ENCODE assay signal across 7 mouse cellular contexts in the genomic region with DNA sequence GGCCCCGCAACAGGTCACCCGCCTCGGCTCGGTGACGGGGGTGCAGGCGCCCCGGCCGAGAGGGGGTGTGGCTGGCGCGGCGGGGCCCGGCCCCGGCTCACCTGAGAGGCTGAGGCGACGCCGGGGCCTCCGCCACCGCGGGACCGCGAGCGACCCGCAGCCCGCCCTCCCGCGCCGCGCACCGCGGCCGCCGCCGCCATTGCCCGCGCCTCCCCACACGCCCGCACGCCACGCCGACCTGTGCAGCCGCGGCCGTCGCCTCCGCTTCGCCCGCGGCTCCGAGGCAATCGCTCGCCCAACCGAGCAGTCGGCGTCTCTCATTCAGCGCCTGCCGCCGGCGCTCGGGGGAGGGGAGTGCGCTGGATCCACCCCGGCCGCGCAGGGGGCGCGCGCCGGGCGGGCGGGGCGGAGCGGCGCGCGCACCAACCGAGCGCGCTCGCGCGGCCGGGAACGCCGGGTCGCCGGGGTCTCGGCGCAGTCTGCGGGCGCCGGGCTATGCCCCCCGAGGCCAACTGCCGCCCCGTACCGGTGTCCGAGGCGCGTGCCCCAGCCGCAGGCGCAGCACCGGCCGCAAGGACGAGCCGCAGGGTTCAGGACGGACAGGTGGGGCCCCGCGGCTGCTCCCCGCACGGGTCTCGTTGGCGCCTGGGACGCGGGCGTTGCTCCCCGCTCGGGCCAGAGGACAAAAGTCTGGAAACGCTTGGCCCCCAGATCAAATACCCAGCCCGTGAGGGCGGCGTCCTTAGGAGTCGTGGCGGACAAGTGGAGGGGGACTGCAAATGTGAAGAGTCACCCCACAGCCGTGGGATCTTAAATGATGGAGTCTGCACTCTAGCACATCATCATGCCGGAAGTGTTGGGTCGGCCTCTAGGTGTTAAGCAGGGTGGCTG. TPM values are rescaled to one million over a fixed set of nuclear protein-coding genes. Genes with fewer than 3 reads are reported as not detected.
DNase-seq lines count a peak whose midpoint lies in the region; ATAC-seq lines count a peak whose summit lies in the region.

A gene (minus strand): TSS at position 376 of the 891 bp plus-strand sequence.

- no peaks in the 10 kb centered on the region for H3K9me3 ChIP-seq in limb, embryonic 11.5 days (ENCODE audit: control insufficient read depth, low read length)
- no peaks in the 10 kb centered on the region for H3K9me3 ChIP-seq in midbrain, embryonic 12.5 days

- DNase-seq in adrenal gland, adult 2 months = peak; percentile 86
- no peak for DNase-seq in gonadal fat pad, adult 2 months (ENCODE audit: low read depth)
- peak; percentile 44 for DNase-seq in kidney, adult 11 months
- peak; percentile 77 for DNase-seq in limb, embryonic 11.5 days (ENCODE audit: low spot score)
- DNase-seq in spleen, adult 12 weeks (ENCODE audit: low spot score) = peak; percentile 48

- peaks cover 10% of the 10 kb centered on the region for H3K4me1 ChIP-seq in limb, embryonic 11.5 days (ENCODE audit: control insufficient read depth, insufficient read depth, low read length)
- H3K4me1 ChIP-seq in midbrain, embryonic 12.5 days = peaks cover 16% of the 10 kb centered on the region; the same call in 1 of the 2 replicates

- H3K27me3 ChIP-seq in limb, embryonic 11.5 days (ENCODE audit: control insufficient read depth, insufficient read depth, low read length) = no peaks in the 10 kb centered on the region
- H3K27me3 ChIP-seq in midbrain, embryonic 12.5 days = peaks cover 5% of the 10 kb centered on the region; the same call in 1 of the 2 replicates

- H3K4me2 ChIP-seq in limb, embryonic 11.5 days (ENCODE audit: low read depth, severe bottlenecking) = peak within 1 kb of the TSS; percentile 88
- H3K4me2 ChIP-seq in midbrain, embryonic 12.5 days (replicated peaks) = peak within 1 kb of the TSS; percentile 76

- ATAC-seq in common myeloid progenitor, adult 5-6 weeks (replicated peaks; ENCODE audit: low read depth, poor library complexity, severe bottlenecking) = peak; percentile 45
- ATAC-seq in limb, embryonic 11.5 days (ENCODE audit: insufficient number of reproducible peaks, low FRiP score, low TSS enrichment, low read depth) = peak; percentile 71
- peak; percentile 83 for ATAC-seq in midbrain, embryonic 12.5 days (ENCODE audit: low FRiP score, low read depth)

- H3K36me3 ChIP-seq in limb, embryonic 11.5 days (ENCODE audit: control insufficient read depth, insufficient read depth, low read length) = no peaks in the 10 kb centered on the region
- no peaks in the 10 kb centered on the region for H3K36me3 ChIP-seq in midbrain, embryonic 12.5 days

- peak within 1 kb of the TSS; percentile 91 for H3K27ac ChIP-seq in limb, embryonic 11.5 days (replicated peaks; ENCODE audit: low read depth, low read length)
- peak within 1 kb of the TSS; percentile 97 for H3K27ac ChIP-seq in midbrain, embryonic 12.5 days (replicated peaks)

- H3K9ac ChIP-seq in limb, embryonic 11.5 days (ENCODE audit: low read length) = peak within 1 kb of the TSS; percentile 89
- H3K9ac ChIP-seq in midbrain, embryonic 12.5 days (replicated peaks) = peak within 1 kb of the TSS; percentile 96

- under 1% methylated on average over 70 of the region's 124 CpGs for WGBS in limb, embryonic 11.5 days
- WGBS in midbrain, embryonic 12.5 days = under 1% methylated on average over 69 of the region's 124 CpGs

- peak within 1 kb of the TSS; percentile 78 for H3K4me3 ChIP-seq in limb, embryonic 11.5 days (ENCODE audit: low read depth, low read length)
- peak within 1 kb of the TSS; percentile 98 for H3K4me3 ChIP-seq in midbrain, embryonic 12.5 days

RNA-seq across cellular contexts. Expression of the gene that starts here (rescaled TPM):
- 10 to 100 TPM; 18.9 to 24.7 TPM for total RNA-seq in adrenal gland, adult 2 months (2021)
- 4.6 and 5.1 TPM in 2 replicates for polyA plus RNA-seq in adrenal gland, adult 2 months (2012; rRNA removed)
- total RNA-seq in common myeloid progenitor, adult 5-6 weeks (2017) = 35.6 and 36.2 TPM in 2 replicates
- 10.0 and 10.3 TPM in 2 replicates for polyA plus RNA-seq in gonadal fat pad, adult 2 months (2012; rRNA removed)
- polyA plus RNA-seq in limb, embryonic 11.5 days (2014; fragmentation: Nextera tagmentation; extraction: Ambion mirVana) = 78.9 and 87.0 TPM in 2 replicates
- polyA plus RNA-seq in midbrain, embryonic 12.5 days (2016; fragmentation: Nextera tagmentation; extraction: Ambion mirVana) = 112 and 125 TPM in 2 replicates
